Mouse (Mus musculus) regulatory T cell (primary cell): ENCODE measurements around the gene Icmt.

ENCODE experiments used
- in situ Hi-C: fragments of 300-600 bp; cut with MboI, MseI; formaldehyde crosslinking; loops from one replicate; pipeline ENCODE4 v1.15.1; 2025; ENCODE audit warnings: high pct_unique_total_duplicates

Gene Icmt

GRCm38 (mm10) chr4:152274681-152275131 is 22.3 kb upstream of the Icmt start:
- in situ Hi-C loops, result no loop called here

- in situ Hi-C loops, result no loop called here
These were observed 20.4 kb upstream of the Icmt start for GRCm38 (mm10) chr4:152276389-152277347.

GRCm38 (mm10) chr4:152277916-152278315 is 19.1 kb upstream of the Icmt start:
- in situ Hi-C loops, result no loop called here

- in situ Hi-C loops, result no loop called here
These were observed 18.0 kb upstream of the Icmt start for GRCm38 (mm10) chr4:152278986-152279385.

GRCm38 (mm10) chr4:152281601-152282000 is 15.4 kb upstream of the Icmt start:
- in situ Hi-C loops, result loop anchor here (5.0 to 10.0 kb wide), 2 partner anchors 64 to 1193 kb away; no protein-coding TSS in a partner anchor

- in situ Hi-C loops, result loop anchor here (5.0 to 10.0 kb wide), 2 partner anchors 65 to 1192 kb away; no protein-coding TSS in a partner anchor
These were observed 14.3 kb upstream of the Icmt start for GRCm38 (mm10) chr4:152282721-152283120.

GRCm38 (mm10) chr4:152283186-152283950 is 13.7 kb upstream of the Icmt start:
- in situ Hi-C loops, result loop anchor here (5.0 to 10.0 kb wide), 2 partner anchors 66 to 1191 kb away; no protein-coding TSS in a partner anchor

- in situ Hi-C loops, result loop anchor here (5.0 to 10.0 kb wide), 2 partner anchors 113 to 1189 kb away; no protein-coding TSS in a partner anchor
These were observed 11.5 kb upstream of the Icmt start for GRCm38 (mm10) chr4:152285505-152285904.

GRCm38 (mm10) chr4:152286183-152286582 is 10.8 kb upstream of the Icmt start:
- in situ Hi-C loops, result loop anchor here (5.0 to 10.0 kb wide), 2 partner anchors 114 to 1189 kb away; no protein-coding TSS in a partner anchor

- in situ Hi-C loops, result loop anchor here (5.0 to 10.0 kb wide), 2 partner anchors 115 to 1188 kb away; no protein-coding TSS in a partner anchor
These were observed 10.1 kb upstream of the Icmt start for GRCm38 (mm10) chr4:152286887-152287286.

- in situ Hi-C loops, result loop anchor here (5.0 to 10.0 kb wide), 2 partner anchors 115 to 1187 kb away; no protein-coding TSS in a partner anchor
These were observed 9.5 kb upstream of the Icmt start for GRCm38 (mm10) chr4:152287317-152288120.

GRCm38 (mm10) chr4:152288398-152288945 is 8.6 kb upstream of the Icmt start:
- in situ Hi-C loops, result loop anchor here (5.0 to 10.0 kb wide), 2 partner anchors 116 to 1186 kb away; no protein-coding TSS in a partner anchor

GRCm38 (mm10) chr4:152290385-152290784 is 6.6 kb upstream of the Icmt start:
- in situ Hi-C loops, result no loop called here

- in situ Hi-C loops, result no loop called here
These were observed 6.0 kb upstream of the Icmt start for GRCm38 (mm10) chr4:152290991-152291390.

- in situ Hi-C loops, result no loop called here
These were observed 5.5 kb upstream of the Icmt start, which contains the start of gene Hes3 for GRCm38 (mm10) chr4:152291562-152291961. Hes3 (minus strand) TSS chr4:152291662.

GRCm38 (mm10) chr4:152292102-152292765 is 4.8 kb upstream of the Icmt start:
- in situ Hi-C loops, result no loop called here

GRCm38 (mm10) chr4:152294188-152294929 is 2.7 kb upstream of the Icmt start:
- in situ Hi-C loops, result no loop called here

- in situ Hi-C loops, result no loop called here
These were observed 1.1 kb upstream of the Icmt start for GRCm38 (mm10) chr4:152295916-152296315.

- in situ Hi-C loops, result no loop called here
These were observed 656 bp upstream of the Icmt start for GRCm38 (mm10) chr4:152296371-152296770.
